Mouse (Mus musculus): ENCODE results near the gene Tm7sf2.

Gene Tm7sf2

DNA sequence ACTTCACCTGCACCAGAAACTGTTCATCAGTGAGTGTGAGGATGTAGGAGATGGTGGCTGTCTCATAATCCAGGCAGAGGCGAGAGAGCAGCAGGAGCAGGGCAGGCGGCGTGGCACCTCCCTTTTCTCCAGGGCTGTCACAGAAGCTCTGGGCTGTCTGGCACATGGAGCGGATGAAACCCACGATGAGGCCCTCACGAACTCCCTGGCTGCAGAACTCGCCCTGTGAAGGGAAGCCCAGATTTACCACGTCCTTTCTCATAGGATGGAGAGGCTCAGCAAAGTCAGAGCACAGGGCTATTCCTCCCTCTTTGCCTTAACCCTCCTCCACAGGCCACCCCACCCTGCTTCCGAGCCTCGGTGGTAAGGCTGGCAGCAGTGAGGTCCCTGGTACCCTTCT is 1.7 kb upstream of the Tm7sf2 start:
- no peak for DNase-seq (ENCODE audit: low read depth, low spot score)

DNA sequence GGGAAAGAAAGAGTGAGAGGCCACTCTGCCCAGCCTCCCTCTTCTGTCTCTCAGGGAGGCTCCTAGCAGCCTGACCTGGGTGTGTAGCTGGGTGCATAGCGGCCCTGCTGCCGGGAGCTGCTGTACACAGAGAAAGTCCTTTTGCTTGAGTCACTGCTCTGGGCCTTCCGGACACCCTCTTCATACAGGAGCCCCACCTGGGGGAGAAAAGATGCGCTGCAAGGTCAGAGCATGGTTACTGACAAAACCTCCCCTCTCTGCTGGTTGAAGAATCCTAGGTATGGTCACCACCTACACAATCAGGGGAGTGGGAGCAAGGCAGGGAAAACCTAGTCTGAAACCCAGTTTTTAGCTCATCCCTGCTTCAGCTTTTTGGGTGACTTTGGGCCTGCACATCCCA is 778 bp upstream of the Tm7sf2 start:
- DNase-seq (ENCODE audit: low read depth, low spot score) = no peak

DNA sequence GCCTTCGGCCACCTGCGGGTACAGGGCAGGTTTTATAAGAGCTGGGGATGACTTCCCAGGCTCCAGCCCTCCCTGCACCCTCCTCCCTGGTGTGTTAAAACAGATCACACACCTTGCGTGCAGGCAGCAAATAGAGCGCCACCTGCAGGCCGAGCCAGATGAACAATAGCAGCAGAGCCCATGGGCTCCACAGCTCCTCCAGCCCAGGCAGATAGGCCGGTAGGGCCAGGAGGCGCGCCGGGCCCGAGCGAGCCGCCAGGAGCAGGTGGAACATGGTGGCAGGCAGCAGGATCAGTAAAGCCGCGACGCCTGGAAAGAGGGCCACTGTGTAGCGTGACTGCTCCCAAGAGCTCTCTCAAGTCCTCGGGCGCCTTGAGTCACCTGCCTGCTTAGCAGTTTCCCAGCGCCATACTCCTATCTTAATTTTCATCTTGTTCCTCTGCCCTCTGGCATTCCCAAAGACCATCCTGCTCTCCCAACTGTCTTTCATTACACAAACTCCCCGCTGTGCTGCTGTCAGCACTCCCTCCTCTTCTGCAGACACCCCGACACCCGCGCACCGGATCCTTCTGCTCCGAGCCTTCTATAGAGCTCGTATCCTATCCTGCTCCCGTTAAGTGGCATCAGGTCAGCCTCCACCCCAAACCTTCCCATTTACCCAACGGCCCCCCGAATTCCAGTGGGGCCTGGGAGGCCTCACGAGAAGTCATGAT is 1.0 kb downstream of the Tm7sf2 start:
- DNase-seq (ENCODE audit: low read depth, low spot score) = no peak

DNA sequence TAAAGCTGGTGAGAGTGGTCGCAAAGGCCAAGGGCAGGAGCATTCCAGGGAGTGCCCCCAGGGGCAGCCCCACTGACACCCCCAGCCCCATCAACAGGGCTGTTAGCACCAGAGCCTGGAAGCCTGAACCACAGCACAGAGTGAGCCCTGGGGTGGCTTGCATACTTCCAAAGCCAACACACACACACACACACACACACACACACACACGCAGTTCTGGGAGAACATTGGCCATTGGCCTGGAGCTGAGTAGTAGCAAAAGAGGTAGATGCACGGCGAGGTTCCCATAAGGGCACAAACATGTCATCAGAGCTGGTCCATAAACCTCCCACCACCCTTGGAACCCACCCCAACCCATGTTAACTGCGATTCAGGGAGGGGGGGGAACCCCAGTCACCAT is 1.6 kb downstream of the Tm7sf2 start:
- no peak for DNase-seq (ENCODE audit: low read depth, low spot score)

DNA sequence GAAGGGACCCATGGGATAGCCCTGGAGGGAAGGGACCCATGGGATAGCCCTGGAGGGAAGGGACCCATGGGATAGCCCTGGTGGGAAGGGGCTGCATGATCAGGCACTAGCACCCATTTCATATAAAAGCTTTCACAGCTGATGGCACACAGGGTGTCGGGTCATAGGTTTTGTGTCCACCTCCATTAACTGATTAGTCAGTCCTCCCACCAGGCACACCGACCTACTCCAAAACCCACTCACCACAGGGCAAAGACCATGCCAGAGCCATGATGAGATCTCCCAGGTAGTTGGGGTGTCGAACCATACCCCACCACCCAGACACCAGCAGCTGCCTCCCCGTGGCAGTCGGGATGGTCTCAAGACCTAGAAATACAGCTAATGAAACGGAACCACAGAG is 5.1 kb downstream of the Tm7sf2 start:
- no peak for DNase-seq (ENCODE audit: low read depth, low spot score)

DNA sequence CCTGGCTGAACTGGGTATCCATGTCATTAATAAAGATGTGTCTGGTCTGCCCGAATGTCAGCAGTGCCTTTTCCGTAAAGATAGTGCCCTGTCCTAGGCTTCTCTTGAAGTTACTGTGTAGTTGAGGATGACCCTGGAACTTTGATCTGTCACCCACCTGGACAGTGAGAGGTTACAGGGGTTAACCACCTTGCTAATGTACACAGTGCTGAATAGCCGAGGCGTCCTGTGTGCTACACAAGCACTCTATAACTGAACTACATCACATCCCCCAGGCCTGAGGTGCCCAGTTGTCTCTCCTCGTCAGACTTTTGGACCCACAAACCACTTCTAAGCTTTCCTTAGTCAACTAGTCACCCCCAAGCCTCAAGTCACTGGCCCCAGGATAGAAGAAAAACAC is 5.8 kb downstream of the Tm7sf2 start:
- DNase-seq (ENCODE audit: low read depth, low spot score) = no peak

DNA sequence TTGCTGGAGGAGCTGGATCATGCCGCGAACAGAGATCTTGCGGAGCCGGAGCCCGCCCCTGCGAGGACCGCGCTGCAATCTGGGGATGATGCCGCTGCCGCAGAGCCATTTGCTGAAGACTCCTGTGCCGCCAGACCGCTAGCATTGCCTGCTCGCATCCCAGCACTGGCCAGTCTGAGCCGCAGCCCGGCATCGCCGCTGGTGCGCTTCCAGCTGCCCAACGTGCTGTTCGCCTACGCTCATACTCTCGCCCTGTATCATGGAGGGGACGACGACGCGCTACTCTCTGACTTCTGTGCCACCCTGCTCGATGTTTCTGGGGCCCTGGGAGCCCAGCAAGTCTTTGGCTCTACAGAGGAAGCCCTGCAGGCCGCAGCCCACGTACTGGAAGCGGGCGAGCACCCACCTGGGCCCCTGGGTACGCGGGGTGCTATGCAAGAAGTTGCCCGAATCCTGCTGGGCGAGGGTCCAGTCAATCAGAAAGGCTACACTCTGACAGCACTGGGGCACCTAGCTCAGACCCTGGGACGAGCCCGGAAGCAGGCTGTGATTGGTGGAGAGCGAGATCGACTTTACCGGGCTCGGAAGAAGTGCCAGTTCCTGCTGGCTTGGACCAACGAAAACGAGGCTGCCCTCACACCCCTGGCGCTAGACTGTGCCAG is 6.4 kb downstream of the Tm7sf2 start:
- DNase-seq (ENCODE audit: low read depth, low spot score) = no peak

DNA sequence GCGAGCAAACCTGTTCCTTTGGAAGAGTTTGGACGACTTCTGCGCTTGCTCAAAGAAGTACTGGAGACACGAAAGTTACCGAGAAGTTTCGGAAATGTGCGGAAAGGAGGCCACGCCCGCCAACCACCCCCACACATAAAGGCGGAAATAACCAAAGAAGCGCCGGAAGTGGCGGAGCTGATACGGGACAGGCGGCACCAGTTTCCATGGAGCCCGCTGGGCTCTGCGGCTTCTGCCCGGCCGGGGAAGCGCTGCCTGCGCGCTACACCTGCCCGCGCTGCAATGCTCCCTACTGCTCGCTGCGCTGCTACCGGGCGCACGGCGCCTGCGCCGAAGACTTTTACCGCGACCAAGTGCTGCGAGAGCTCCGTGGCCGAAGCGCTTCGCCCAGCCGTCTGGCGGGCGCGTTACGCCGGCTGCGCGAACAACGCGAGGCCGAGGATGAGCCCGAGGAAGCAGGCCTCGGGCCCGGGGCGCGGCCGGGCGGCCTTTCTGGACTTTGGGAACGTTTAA is 7.1 kb downstream of the Tm7sf2 start, which contains the start of gene Znhit2:
Gene Znhit2 (plus strand): TSS at position 172 of the 513 bp plus-strand sequence.
- peak; percentile 89 for DNase-seq (ENCODE audit: low read depth, low spot score)

DNA sequence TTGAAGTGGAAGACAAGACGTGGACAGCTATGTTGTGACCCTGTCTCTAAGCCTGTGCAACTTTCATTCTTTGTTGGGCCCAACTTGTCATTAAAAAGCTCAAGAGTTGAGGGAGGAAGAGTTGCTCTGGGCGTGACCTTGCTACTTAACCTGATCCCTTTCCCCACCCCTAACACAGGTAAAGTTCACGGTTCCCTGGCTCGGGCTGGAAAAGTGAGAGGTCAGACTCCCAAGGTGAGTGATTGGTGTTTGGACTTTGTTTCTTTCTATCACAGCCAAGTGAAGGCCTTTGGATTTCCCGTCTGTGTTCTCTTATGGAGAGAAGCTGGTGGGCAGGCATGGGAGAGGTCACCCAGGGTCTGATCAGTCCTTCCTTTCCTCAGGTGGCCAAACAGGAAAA is 9.2 kb downstream of the Tm7sf2 start:
- no peak for DNase-seq (ENCODE audit: low read depth, low spot score)

DNA sequence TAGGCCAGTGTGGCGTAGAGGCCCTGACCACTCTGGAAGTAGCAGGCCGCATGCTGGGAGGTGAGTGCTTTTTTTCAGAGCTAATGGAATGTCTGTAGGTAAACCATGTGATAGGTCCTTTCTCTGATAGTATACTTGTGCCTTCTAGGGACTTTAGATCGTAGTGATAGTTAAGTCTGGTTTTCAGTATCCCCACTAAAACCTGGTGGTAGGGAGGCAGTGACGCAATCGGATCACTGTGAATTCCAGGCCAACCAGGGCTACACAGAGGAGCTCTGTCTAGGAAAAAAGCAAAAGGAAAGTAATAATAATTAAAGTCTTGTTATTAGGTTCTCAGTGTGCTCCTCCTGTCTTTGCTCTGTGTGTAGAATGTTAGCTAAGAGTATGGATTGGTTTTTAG is 9.7 kb downstream of the Tm7sf2 start:
- DNase-seq (ENCODE audit: low read depth, low spot score) = no peak

DNA sequence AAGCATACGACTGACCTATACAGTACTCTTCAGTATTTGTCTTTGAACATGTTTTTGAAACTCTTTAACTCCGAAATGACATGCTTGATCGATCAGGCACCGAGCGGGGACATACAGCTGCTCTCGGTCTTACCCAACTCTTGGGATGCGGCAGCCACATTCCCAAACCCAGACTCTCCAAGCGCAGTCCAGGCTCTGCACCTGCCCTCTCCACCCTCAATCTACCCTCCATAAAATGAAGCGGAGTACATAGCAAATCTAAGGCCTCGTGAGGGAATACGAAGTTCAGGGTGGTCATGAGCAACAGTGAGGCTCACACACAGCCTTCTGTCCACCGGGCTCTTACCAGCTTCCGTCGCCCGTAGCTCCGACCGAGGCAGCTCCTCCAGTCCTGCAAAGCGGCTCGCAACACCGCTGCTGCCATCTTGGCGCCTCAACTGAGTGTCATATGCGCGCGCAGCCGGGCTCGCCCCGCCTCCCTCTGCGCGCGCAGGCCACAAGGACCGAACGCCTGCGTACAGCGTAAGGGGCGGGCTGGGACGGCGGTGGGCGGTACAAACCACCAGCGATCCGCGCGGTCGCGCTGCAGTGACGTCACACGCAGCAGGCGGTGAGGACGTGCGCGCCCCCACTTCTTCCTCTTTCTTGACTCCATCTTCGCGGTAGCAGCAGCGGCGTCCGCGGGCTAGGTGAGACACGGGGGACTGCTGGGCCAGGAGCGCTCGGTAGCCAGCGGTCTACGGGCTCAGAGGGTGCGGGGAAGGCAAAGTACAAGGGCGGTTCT is 10.7 kb downstream of the Tm7sf2 start, which contains the start of the genes Mrpl49 and Fau:
Gene Mrpl49 (minus strand): TSS at position 473 of the 784 bp plus-strand sequence.
Gene Fau (plus strand): TSS at position 532 of the 784 bp plus-strand sequence.
- DNase-seq (ENCODE audit: low read depth, low spot score) = peak; percentile 97

DNA sequence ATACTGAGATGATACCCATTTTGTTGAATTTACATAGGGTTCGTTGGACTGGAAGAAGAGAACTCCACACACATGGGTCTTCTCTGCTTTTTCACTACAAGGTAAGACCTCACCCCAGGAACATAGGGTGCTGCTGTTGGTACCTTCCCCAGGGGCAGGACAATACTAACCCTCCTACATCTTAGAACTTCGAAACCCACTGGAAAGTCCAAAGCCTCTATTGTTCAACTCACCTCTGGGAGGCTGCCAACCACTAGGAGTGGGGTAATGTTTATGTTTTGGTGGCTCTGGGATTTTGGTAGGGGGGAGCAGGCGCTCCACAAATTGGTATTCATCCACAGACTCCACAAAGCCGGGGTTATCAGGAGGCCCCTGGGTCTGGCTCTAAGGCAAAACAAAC is 11.5 kb downstream of the Tm7sf2 start:
- DNase-seq (ENCODE audit: low read depth, low spot score) = no peak

DNA sequence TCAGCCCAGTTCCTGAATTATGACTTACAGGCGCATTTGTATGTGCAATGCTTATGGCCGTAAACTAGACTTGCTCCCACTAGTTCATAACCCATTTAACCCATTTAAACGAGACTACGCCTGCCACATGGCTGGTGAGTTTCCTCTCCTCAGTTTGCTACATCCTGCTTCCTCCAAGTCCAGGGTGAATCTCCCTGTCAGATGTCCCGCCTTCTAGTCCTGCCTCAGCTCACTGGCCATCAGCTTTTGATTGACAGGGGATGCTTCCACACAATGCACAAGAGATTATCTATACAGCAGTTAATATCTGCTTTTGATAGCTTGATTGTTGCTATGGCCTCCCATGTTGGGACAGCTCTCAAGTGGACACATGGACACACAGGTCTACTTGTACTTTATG is 13.9 kb downstream of the Tm7sf2 start:
- DNase-seq (ENCODE audit: low read depth, low spot score) = no peak

DNA sequence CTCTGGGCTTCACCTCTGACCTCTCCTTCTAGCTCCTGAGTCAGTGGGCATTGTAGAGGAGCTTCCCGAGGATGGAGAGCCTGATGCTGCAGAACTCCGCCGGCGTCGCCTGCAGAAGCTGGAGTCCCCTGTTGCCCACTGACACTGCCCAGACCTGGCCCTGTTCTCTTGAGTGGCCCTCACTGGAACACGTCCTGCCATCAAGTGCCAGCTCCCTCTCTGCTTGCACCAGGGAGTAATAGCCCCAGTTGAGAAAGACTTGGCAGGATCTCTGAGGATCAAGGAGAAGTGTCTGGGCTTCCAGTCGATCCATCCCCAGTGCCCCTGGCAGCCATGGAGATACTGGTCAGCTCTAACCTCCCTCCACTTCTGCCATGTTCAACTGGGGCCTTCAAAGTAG is 15.7 kb downstream of the Tm7sf2 start:
- DNase-seq (ENCODE audit: low read depth, low spot score) = no peak

DNA sequence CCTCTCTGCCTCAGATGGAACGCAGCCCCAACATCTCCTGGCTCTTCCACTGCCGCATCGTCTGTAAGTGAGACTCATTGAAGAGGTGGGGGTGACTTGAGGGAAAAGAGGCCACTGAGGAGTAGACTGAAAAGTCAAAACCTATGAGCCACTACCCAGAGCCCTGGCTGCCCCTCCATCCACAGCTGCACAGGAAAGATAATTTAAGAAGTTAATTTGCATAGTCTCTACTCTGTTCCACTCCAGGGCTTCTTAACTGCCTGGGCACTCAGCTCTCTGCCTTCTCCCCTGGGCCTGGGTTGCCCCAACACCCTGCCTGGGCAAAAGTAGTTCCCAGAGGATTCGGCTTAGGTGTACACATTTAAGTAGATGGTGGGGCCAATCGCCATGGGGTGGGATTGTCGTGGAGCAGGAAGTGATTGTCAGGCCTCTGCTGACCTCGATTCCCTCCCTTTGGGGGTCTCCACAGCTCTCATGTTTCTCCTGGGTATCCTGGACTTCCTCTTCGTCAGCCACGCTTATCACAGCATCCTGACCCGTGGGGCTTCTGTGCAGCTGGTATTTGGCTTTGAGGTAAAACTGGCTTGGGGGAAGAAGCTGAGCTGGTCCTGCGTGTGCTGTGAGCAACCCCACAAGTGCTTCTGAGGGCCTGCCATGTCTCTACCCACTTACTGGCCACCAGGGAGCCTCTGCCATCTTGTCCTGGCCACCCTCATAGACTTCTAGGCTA is 19.3 kb downstream of the Tm7sf2 start:
- no peak for DNase-seq (ENCODE audit: low read depth, low spot score)

DNA sequence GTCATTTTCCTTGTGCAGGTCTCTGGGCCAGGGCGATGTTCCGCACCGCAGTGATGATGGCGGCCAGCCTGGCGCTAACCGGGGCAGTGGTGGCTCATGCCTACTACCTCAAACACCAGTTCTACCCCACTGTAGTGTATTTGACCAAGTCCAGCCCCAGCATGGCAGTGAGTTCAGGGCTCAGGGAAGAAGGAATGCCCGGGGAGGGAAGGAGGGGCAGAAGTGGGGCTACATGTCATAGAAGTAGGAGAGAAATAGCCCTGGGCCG is 20.3 kb downstream of the Tm7sf2 start:
- no peak for DNase-seq (ENCODE audit: low read depth, low spot score)

DNA sequence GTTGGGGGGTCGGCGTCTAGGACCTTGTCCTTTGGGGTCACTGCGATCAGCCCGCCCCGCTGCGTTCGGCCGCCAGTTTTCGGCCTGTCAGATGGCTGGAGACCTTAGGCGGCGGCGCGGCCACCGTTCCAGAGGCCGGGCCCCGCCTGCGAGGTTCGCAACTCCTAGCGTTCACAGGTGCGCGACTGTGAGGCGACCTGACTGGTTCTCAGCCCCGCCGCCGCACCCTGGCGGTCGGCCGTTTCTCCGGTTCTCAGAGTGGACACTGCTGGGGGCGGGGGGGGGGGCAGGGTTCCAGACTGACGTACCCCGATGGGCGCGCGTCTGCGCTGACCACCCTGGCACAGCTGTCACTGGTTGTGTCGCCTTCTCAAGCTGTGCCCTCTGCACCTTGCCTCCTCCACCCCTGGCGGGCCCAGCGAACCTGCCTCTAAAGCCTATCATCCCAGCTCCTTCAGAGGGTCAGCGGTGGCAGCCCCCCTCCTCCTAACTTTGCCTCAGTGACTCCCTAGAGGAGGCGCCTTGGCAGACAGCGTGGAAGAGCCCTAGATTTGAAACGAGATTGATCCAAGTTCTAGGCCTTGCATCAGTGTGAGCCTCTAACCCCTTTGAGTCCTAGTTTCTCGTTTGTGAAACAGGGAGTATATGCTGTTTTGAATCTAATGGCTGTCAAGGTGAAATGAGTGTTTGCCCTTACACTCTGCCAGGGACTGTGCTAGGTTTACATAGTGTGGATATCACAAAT is 20.8 kb downstream of the Tm7sf2 start:
- DNase-seq (ENCODE audit: low read depth, low spot score) = no peak

DNA sequence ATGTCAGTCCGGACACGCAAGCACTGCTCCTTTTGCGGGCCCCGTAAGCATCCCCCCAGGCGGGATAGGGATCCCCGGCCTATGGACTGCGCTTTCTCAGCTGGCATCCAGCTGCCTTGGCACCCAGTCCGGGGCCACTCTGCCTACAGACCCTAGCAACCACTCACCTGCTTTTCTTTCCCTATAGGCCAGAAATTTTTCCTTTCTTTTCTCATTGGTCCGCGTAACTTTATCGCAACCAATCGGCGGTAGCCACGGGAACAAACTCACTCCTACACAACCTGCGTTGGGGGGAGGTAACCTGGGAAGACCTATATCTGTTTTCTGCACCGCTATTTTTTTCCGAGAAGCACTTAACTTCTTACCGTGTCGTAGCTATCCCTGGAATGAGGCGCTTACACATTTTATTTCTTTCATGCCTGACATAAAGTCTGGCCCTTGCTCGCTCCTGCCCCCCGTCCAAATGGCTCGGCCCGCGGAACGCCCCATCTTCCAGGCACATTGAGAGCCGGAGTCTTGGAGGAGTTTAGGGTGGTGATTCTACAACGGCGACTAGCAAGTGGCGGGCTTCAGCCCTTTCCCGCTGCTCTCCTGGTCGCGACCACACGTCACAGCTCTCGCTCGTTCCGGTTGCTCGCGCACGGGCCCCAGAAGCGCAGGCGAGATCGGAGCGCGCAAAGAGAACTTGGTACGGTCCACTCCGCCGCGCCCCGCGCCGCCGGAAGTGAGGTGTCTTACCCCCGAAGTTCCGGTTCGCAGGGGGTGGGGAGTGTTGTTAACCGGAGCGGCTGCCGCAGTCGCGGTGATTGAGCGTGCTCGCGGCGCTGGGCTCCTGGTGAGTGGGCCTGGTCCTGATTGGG is 21.6 kb downstream of the Tm7sf2 start, which contains the start of gene Syvn1:
Gene Syvn1 (plus strand): TSS at position 283 of the 860 bp plus-strand sequence.
- DNase-seq (ENCODE audit: low read depth, low spot score) = peak; percentile 87

DNA sequence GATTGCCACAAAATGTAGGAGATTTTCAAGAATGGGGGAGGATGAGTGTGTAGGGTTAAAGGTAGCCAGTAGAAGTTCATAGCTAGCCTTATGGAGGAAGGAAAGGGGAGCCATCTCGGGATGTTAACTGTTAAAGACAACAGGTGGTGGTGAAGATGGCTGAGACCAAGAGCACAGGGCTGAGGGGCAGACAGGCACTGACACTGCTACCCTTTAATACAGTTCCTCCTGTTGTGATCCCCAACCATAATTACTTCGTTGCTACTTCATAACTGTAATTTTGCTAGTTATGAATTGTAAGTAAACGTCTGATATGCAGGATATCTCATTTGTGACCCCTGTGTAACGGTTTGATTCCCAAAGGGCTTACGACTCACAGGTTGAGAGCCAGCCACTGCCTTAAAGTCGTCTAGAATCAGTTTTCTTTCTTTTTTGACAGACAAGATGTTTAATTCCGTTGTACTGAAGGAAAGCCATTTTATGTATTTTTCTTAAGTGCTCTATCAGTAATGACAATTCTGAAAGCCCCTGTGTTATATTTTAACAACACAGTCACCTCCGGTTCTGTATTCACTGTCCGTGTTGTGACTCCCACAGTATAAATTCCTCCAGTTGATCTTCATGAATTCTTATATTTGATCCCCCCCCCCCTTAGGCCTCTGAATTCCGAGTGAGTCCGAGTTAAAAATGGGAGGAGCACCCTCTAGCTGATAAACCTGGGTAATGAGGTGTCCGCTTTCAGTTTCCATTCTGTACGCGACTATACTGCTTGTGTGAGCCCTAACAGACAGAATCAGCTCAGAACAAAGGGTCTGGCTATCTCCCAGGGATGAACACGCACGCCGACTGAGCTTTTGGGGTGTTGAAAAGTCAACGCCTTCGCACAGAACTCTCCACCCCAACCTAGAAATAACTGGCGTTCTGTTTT is 22.5 kb downstream of the Tm7sf2 start:
- no peak for DNase-seq (ENCODE audit: low read depth, low spot score)

All from embryo, embryonic 11.5 days (tissue).